Mouse (Mus musculus) forebrain, embryonic 12.5 days (tissue): ENCODE measurements around the gene Cacna1h. TPM values are rescaled to one million over a fixed set of nuclear protein-coding genes. Genes with fewer than 3 reads are reported as not detected.

Source experiments
- ATAC-seq: fragments of 200-750 bp; cut with Nextera tagmentation; 2 replicates; pipeline ENCODE4 v1.8.0; 2017; ENCODE audit warnings: moderate TSS enrichment; ENCODE audit not compliant: low FRiP score
- H3K27ac ChIP-seq: fragments of 300-500 bp; sonication (generic); 2 replicates; pipeline ENCODE4 v1.5.1; 2016; ENCODE audit warnings: mild to moderate bottlenecking
- H3K27me3 ChIP-seq: fragments of 300-500 bp; sonication (generic); 2 replicates; pipeline ENCODE4 v1.6.1; 2016; ENCODE audit warnings: mild to moderate bottlenecking
- H3K36me3 ChIP-seq: fragments of 300-500 bp; sonication (generic); replicated peaks from 2 replicates; pipeline ENCODE4 v1.6.1; 2016; ENCODE audit warnings: mild to moderate bottlenecking
- H3K4me1 ChIP-seq: fragments of 300-500 bp; sonication (generic); 2 replicates; pipeline ENCODE4 v1.6.1; 2016
- H3K4me2 ChIP-seq: fragments of 300-500 bp; sonication (generic); 2 replicates; pipeline ENCODE4 v1.6.1; 2016; ENCODE audit warnings: mild to moderate bottlenecking, moderate library complexity
- H3K4me3 ChIP-seq: fragments of 300-500 bp; sonication (generic); replicated peaks from 2 replicates; pipeline ENCODE4 v1.5.1; 2016; ENCODE audit warnings: mild to moderate bottlenecking
- H3K9ac ChIP-seq: fragments of 300-500 bp; sonication (generic); 2 replicates; pipeline ENCODE4 v1.6.1; 2016; ENCODE audit warnings: mild to moderate bottlenecking
- H3K9me3 ChIP-seq: fragments of 300-500 bp; sonication (generic); 2 replicates; pipeline ENCODE4 v1.6.1; 2016
- WGBS: fragments of 180-500 bp; shearing (Covaris S2); methylation state at CpG from one replicate; pipeline ENCODE4 v1.1.7; 2016; 5-methylcytosine and 5-hydroxymethylcytosine counted together
- polyA plus RNA-seq: library from polyadenylated mRNA; unstranded; fragments of >200 nt; fragmentation: Nextera tagmentation; extraction: Ambion mirVana; gene quantifications from 2 replicates; pipeline ENCODE4 v1.2.1, GENCODE M21; 2016

Gene Cacna1h
- polyA plus RNA-seq, 1 experiment from 2014 or later = 7.8 TPM

- Histone ChIP-seq H3K9ac (no peak overlapping the region), H3K4me2 (no peak overlapping the region), H3K4me1 (no peaks in the 10 kb centered on the region), H3K36me3 (no peaks in the 10 kb centered on the region), H3K27me3 (no peaks in the 10 kb centered on the region; the same call in 1 of the 2 replicates), H3K27ac (no peak overlapping the region), H3K4me3 (no peak overlapping the region), H3K9me3 (no peaks in the 10 kb centered on the region)
- WGBS = 56% methylated on average over 3 of the region's 3 CpGs
- no peak for ATAC-seq
Measured at GRCm38 (mm10) chr17:25341490-25341889, 92.1 kb downstream of the Cacna1h start.

- Histone ChIP-seq H3K4me1 (no peaks in the 10 kb centered on the region), H3K9me3 (no peaks in the 10 kb centered on the region), H3K36me3 (no peaks in the 10 kb centered on the region), H3K27ac (no peak overlapping the region), H3K27me3 (no peaks in the 10 kb centered on the region; the same call in 1 of the 2 replicates), H3K4me2 (no peak overlapping the region), H3K4me3 (no peak overlapping the region), H3K9ac (no peak overlapping the region)
- no peak for ATAC-seq
- 83% methylated on average over 6 of the region's 6 CpGs for WGBS
Measured at GRCm38 (mm10) chr17:25340003-25340402, 93.6 kb downstream of the Cacna1h start.

DNA sequence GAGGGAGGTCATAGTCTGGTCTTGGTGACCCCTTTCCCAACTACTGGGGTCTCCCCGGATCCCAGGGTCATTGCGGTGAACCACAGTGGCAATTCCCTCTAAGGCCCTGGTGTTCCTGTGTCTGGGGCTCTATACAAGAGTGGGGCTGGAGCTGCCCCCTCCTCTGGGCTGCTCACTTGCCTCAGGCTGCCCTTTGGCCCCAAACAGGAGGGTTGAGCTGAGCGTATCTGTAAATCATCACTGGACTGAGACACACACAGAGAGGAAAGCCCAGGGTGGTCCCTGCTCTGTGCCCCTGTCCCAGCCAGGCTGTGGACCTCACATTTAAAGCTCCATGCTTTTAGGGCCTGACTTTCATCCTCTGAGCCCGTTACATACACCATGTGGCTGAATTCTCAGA, 95.4 kb downstream of the Cacna1h start:
- no peak for ATAC-seq
- 78% methylated on average over 4 of the region's 4 CpGs for WGBS

GRCm38 (mm10) chr17:25333943-25334342, 99.6 kb downstream of the Cacna1h start:
- ATAC-seq = no peak
- H3K4me3 ChIP-seq = no peak overlapping the region
- no peaks in the 10 kb centered on the region for H3K4me1 ChIP-seq
- no peak overlapping the region for H3K9ac ChIP-seq
- H3K9me3 ChIP-seq = no peaks in the 10 kb centered on the region
- no peaks in the 10 kb centered on the region for H3K36me3 ChIP-seq
- no peak overlapping the region for H3K4me2 ChIP-seq
- no peak overlapping the region for H3K27ac ChIP-seq
- WGBS = 2% methylated on average over 8 of the region's 8 CpGs
- peaks cover 33% of the 10 kb centered on the region for H3K27me3 ChIP-seq

More for the DNA sequence above, 95.4 kb downstream of the Cacna1h start:
- H3K9me3 ChIP-seq = no peaks in the 10 kb centered on the region
- peaks cover 11% of the 10 kb centered on the region for H3K27me3 ChIP-seq
- no peak overlapping the region for H3K9ac ChIP-seq
- H3K4me1 ChIP-seq = no peaks in the 10 kb centered on the region
- no peaks in the 10 kb centered on the region for H3K36me3 ChIP-seq
- H3K4me3 ChIP-seq = no peak overlapping the region
- no peak overlapping the region for H3K27ac ChIP-seq
- no peak overlapping the region for H3K4me2 ChIP-seq

GRCm38 (mm10) chr17:25332321-25332720, 101.3 kb downstream of the Cacna1h start:
- ATAC-seq = no peak
- Histone ChIP-seq H3K4me2 (no peak overlapping the region), H3K9ac (no peak overlapping the region), H3K4me1 (no peaks in the 10 kb centered on the region), H3K27ac (no peak overlapping the region), H3K4me3 (no peak overlapping the region), H3K27me3 (peaks cover 40% of the 10 kb centered on the region), H3K36me3 (no peaks in the 10 kb centered on the region), H3K9me3 (no peaks in the 10 kb centered on the region)
- WGBS = 80% methylated on average over 9 of the region's 9 CpGs

Other genes starting within 250 kb of the Cacna1h start
- 36.2 and 37.3 TPM in 2 replicates for gene BC003965, start 249.2 kb downstream of the Cacna1h start, polyA plus RNA-seq
- gene Unkl, start 245.4 kb downstream of the Cacna1h start, polyA plus RNA-seq = 10.0 and 11.3 TPM in 2 replicates
- gene Gnptg, start 193.7 kb downstream of the Cacna1h start, polyA plus RNA-seq = 60.1 and 64.4 TPM in 2 replicates
- 61.0 and 64.2 TPM in 2 replicates for gene Tsr3, start 193.6 kb downstream of the Cacna1h start, polyA plus RNA-seq
- gene Baiap3, start 177.4 kb downstream of the Cacna1h start, polyA plus RNA-seq = 2.9 and 3.8 TPM in 2 replicates
- 849 and 866 TPM in 2 replicates for gene Ube2i, start 159.2 kb downstream of the Cacna1h start, polyA plus RNA-seq
- not detected in 2 replicates for gene Prss34, start 135.4 kb downstream of the Cacna1h start, polyA plus RNA-seq
- gene Prss28, start 125.1 kb downstream of the Cacna1h start, polyA plus RNA-seq = not detected in 2 replicates
- not detected in 2 replicates for gene Prss29, start 115.1 kb downstream of the Cacna1h start, polyA plus RNA-seq
- gene Tpsab1, start 88.2 kb downstream of the Cacna1h start, polyA plus RNA-seq = not detected in 2 replicates
- not detected in 2 replicates for gene Tpsb2, start 67.5 kb downstream of the Cacna1h start, polyA plus RNA-seq
- gene Tpsg1, start 64.5 kb downstream of the Cacna1h start, polyA plus RNA-seq = 0.29 and 0.45 TPM in 2 replicates
- gene Tekt4, start 20.8 kb upstream of the Cacna1h start, polyA plus RNA-seq = 0.19 and 0.31 TPM in 2 replicates
- 0.10 TPM in 1 of 2 replicates, not detected in the other for gene Sstr5, start 63.5 kb upstream of the Cacna1h start, polyA plus RNA-seq
- 10.3 and 15.1 TPM in 2 replicates for gene Sox8, start 136.9 kb upstream of the Cacna1h start, polyA plus RNA-seq
- gene Lmf1, start 145.3 kb upstream of the Cacna1h start, polyA plus RNA-seq = 17.8 and 21.0 TPM in 2 replicates